Mouse (Mus musculus) naive thymus-derived CD4-positive, alpha-beta T cell, adult 2 months (primary cell): ENCODE results near the gene Traf6.
"Not testable (repeated sequence)": the region's sequence is repeated elsewhere in the genome, so short reads cannot be mapped to it uniquely, and the experiment has no call there.

ENCODE experiments used
- DNase-seq: peaks from one replicate; pipeline ENCODE4 v3.0.0-alpha.2; 2011; ENCODE audit warnings: low read depth

Traf6 gene

DNA sequence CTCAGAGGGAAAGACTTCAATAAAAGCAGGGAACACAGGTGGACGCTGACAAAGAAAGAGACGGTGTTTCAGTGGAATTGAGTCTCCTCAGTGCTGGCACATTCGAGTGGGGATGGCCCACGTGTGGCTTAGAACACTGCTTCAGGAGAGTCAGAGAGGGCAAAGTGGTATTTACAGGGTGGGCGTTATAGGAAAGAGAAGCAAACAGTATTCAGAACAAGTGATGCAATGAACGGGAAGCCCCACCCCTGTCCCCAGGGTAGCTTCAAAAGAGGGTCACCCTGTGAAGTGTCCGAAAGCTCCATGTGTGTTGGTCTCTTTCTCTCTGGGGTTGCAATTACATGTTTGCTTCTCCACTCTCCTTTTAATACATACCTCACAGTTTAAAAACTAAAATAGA lies 17.4 kb downstream of the Traf6 start:
- DNase-seq: no peak

DNA sequence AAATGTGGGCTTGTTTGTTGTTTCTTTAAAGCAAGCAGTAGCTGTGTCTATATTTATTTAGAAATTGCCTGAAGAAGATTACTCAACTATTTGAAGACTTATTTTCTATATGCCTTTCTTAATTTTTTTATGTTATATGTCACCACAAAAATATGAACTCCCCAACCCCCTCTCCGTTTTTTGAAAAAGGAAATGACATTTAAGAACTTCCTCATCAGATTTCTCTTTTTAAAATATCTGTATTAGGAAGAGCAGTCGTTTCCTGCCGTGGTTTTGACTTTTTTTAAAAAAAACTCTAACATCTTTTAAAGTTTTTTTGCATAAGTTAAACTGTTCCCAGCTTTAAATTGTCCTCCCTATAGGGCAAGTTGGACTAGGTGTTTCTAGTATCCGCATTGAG lies 21.1 kb downstream of the Traf6 start:
- DNase-seq: no peak

DNA sequence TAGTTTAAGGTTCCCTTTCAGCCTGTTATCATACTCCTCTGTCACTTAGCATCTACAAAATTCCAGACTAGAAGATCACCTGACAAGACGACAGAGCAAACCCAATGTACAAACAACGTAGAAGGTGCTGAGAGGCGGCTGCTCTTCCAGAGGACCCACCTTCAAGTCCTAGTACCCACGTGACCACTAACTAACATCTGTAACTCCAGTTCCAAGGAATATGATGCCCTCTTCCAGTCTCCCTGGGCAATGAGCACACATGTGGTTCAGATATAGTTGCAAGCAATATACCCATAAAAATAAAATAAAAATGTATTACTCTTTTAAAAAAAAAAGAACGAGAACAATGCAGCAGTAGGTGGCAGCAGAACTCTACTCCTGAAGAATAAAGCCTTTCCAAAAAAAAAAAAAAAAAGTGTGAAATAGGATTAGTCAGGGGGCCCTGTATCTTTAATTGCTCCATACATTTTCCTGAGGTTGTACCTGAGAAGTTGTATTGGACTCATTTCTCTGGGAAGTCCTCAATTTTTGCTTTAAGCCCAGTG lies 27.8 kb downstream of the Traf6 start:
- no peak for DNase-seq

DNA sequence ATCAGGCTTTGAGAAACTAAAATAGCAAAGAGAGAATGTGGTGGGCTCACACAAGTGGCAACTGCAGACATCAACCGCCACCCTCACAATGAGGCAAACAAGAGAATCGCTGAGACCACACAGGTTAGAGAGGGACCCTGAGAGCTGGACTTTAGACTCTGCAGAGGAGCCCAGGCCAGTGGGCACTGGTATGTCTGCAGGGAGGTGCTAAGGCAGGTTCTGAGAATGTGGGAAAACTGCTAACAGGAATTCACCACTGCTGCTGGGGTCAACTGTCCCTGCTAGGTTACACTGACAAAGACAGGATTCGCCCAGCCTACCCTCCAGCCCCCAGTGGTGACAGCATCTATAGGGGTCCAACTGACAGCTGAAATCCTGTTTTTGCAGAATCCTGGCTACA lies 33.4 kb downstream of the Traf6 start:
- DNase-seq: no peak

DNA sequence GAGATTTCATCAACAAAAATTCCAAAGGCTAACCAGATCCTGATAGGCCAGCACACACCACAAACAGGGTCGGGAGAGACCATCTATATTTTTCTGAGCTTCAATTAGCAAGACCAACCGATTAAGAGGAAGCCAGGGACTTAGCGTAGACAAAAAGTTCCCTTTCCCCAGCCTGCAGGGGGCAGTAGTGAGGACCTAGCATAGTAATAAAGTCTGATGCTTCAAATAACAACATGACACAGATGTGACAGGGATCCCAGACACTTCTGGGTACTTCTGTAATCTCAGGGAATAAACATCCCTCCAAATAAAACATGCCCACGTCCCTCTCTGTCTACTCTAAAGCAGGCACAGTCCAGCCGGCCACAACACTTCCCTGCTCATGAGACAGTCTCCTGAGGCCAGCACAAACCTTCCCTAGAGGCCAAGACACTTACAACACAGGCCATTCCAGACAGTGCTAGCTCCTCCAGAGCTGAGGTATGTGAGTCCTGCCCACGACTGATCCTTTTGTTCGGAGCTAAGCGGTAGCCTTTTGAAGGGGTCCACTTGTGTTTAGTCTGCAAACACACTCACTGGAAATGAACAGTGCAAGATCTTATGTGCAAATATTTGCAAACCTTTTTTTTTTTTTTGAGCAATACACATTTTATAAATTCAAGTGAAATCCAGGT lies 37.6 kb downstream of the Traf6 start:
- DNase-seq: peak; percentile 51

DNA sequence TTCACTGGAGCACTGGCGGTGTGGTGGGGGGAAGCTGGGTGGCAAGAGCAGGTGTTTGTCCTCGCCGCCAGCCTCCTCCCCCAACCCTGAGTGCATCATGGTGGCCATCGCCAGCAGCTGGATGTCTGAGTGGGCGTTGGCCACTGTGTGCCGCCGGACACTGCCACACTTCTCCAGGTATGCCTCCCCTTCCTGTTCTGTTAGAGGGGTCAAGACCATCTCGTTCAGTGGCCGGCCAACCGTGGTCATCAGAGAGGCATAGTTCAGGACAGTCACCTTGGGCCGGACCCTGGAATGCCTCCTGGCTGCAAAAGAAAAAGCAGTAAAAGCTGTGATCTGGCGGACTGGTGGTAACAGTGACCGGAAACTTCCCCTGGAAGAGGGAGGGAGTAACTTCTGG lies 38.9 kb downstream of the Traf6 start:
- no peak for DNase-seq

DNA sequence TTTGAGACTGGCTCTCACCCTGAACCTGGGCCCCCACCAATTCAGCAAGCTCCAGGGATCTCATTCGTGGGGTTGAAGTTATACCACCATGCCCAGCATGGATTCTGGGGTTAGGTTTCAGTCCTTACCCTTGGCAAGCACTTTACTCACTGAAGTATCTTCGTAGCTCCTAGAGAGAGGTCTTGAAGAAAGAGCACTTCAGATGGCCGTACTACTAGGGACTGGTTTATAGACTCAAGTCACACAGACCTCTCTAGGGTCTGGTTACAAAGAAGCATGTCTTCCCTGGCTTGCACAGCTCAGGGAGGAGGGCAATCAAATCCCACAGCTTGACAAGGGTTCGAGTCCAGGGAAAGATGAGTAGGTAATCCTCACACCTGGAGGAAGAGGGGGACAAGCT lies 43.6 kb downstream of the Traf6 start:
- no peak for DNase-seq

DNA sequence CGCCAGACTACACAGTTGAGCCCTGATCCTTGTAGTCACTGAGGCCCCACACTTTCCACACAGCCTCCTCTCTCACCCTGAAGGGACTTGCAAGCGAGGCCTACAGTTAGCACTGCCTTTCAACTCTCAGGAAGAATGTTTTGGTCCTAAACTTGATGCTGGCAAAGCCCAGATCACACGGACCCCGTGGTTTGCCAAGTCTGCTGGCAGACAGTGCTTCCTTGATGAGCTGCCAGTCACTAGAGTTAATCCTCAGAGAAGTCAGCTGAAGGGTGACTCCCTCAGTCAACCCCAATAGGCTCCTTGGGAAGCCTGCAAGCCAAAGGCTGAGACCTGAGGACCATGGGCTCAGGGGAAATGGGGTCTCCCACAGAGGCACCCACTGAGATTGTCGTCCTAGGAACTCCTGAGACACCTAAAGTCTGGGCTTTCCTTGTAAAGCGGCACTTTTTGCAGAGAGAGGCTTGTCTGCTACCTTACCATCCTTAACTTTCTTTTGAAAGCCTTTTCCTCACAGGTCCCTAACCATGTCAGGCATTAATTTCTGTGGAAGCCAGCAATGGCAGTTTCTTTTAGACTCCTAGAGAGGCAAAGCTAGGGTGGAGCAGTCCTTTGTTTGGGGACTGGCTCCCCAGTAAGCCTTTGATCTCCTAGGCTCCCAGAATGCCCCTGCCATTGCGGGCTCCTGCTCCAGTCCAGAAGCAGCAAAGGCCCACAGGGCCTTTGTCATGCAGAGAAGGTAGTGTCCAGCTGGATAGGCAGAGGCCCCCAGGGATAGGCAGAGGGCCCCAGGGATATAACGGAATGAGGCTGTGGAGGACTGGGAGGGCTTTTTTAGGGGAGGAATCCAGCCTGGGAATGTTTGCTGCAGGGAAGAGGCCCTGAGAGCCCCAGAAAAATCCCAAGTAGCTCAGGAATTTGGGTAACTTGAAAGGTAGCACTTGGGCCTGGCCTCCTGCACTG lies 44.4 kb downstream of the Traf6 start:
- DNase-seq: no peak

DNA sequence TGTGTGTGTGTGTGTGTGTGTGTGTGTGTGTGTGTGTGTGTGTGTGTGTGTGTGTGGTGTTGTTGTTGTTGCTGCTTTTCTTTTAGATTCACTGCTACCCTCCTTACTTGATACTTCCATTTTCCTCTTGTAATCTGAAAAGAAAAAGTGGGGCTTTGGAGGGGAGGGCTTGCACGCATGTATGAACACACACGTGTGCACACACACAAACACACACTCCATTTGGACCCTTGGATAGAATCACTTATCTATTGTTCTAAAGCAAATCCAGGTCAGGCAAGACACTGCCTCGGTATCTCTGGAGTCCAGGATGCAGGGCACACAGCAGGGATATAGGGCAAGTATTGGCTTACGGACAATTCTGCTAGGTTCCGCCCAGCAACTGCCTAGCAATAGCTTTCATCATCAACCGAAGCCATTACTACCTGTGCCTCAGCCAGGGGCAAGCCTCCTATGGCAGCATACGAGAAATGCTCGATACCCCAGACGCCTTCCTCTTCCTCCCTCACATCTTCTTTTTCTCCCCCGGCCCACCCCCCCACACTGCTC lies 45.2 kb downstream of the Traf6 start:
- no peak for DNase-seq

DNA sequence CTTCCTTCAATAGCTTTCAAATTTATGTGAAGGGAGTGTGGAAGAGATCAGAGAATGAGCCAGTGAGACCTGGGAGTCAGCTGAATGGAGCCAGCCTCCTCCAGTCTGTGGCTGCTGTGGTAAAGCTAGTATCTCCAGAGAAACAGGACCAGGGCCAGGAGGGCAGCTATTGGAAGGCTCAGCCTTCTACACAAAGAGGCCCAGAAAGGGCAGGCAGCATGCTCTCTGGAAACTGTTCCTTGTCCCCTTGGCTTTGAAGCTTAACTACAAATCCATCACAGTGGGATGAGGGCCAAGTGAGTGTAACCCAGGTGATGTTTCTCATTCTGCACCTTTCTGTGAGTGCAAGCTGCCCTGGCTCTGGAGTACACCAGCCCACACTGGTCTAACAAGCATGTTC lies 49.6 kb downstream of the Traf6 start:
- no peak for DNase-seq

DNA sequence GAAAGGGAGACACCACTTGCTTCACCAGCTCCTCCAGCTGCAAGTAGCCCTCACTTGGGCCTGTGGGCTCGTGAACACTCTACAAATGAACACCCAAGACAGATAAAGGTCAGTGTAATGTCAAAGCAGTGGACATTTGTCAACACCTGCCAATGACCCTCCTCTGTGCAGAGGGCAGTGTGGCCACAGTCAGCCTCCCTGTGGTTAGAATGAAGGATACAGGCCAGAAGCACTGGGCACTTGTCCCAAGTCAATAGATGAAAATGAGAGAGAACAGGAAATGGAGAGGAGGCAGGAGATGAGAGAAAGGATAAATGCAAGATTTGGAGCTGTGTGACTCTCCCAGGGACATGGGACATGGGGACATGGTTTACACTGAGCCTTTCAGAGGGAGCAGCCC lies 51.2 kb downstream of the Traf6 start:
- DNase-seq: no peak

DNA sequence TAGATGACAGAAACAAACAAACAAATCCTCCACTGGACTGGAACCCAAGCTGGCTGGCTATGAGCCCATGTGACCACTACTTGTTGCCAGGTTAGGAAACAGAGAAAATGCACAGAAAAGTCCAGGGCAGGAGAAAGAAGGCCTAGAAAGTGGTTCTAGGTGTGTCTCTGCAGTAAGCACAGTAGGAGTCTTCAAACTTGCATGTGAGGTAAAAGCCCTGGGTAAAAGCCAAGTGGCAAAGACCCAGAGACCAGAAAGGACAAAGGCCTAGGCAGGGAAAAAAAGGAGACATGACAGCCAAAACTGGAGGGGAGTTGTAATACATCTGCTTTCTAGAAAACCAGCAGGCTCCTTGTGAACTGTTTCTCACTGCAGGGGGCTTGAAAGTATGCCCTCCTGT lies 52.7 kb downstream of the Traf6 start:
- no peak for DNase-seq

DNA sequence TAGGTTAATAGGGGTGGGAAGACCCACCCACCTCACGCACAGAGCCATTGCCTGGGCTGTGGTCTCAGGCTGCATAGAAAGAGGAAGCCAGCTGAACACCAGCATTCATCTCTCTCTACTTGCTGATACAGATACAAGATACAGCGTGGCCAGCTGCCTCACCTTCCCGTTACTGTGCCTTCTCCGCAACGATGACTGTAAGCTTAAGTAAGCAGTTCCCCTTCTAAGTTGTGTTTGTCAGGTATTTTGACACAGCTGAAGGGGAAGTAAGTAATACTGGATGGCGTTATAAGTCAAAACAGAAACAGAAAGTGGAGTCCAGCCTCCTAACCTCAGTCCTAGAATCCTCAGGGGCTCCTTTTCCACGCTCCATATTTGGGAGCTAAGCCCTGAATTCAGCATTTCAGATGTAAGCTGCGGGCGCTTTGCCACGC lies 54.6 kb downstream of the Traf6 start:
- DNase-seq: peak; percentile 16

DNA sequence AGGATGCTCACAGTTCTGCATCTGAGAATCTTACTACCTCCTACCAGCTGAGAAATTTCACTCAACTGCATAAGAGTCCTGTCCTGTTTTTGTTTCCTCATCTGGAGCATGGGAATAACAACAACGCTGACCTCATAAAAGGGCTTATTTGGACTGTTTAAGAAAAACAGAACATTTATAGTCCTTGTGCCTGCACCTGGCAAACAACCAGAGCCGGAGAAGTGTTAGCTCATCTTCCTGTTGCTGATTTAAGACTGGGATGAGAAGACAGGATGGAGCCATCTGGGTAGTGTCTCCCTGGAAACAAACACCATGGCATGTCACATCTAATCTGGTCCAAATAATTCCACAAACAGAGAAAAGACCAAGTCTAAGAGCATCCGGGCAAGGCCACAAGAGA lies 55.3 kb downstream of the Traf6 start:
- no peak for DNase-seq

DNA sequence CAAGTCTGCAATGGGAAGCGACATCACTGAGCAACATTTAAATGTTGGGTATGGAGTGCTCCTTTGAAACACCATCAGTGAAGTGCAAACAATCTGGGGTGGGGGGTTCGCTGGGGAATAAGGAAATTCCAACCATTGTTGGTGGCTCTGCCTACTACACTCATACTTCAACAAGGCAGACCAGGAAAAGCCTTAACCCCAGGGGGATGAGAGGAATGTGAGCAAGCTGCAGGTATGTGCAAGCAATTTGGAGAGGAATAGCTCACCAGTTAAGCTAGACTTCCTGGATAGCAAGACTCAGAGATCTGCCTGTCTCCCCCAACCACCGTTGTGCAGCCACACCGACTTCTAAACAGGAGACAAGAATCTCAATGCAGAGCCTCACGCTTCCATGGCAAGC lies 61.7 kb downstream of the Traf6 start:
- DNase-seq: no peak

DNA sequence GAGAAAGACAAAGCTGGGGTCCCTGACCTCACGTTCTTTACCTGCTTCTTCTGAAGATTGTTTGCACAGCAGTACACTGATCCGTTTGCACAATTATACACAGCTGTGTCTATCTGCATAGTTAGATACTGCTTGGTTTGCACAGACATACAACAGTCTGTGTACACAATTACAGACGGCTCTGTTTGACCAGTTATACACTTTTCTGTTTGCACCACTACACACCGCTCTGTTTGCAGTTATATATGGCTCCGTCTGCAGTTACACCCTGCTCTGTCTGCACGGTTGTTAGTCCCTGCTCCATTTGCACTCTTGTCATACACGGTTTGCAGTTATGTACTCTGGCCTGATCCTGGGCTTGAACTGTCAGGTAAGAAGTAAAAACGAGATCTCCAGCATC lies 63.4 kb downstream of the Traf6 start:
- no peak for DNase-seq

DNA sequence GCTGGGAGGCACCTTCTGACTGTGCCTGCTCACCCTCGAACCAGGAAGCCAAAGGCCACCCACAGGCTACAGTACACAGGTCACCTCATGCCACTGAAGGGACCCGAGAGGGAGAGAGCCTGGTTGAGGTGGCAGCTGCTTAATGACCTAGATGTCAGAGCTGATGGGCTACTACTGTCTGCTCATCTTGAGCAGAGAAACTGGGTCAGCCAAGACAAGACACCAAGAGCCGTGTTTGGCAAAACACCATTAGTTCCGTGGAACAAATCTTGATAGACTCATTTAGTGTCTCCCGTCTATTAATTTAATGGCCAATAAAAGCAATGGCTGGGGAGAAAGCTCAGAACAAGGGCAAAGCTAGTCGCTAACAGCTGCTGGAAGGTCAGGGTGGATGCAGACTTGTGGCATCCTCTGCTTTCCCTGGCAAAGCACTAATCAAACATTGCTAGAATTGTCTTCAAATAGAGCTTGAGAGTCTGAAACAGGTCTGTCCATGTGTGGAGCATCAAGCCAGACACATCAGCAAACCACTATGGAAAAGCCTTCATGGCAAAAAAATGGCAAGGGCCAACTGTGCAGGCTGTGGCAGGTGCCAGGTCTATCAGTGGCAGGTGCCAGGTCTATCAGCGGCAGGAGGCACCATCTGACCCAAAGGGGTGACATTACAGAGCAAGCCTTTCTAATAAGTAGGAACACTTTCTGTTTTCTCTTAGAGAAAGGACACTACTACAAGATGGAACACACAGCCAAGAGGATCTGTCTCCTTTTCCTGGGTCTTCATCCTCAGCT lies 64.0 kb downstream of the Traf6 start:
- no peak for DNase-seq

DNA sequence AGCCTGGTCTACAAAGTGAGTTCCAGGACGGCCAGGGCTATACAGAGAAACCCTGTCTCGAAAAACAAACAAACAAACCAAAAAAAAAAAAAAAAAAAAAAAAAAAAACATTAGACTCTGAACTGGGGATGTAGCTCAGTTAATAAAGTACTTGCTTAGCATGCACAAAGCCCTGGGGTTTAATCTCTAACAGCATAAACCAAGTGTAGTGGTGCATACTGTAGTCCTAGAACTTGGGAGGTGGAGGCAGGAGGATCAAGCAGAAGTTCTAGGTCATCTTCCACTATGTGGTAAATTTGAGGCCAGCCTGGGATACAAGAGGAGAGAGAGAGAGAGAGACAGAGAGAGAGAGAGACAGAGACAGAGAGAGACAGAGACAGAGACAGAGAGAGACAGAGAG lies 67.4 kb downstream of the Traf6 start:
- DNase-seq: not testable (repeated sequence)

DNA sequence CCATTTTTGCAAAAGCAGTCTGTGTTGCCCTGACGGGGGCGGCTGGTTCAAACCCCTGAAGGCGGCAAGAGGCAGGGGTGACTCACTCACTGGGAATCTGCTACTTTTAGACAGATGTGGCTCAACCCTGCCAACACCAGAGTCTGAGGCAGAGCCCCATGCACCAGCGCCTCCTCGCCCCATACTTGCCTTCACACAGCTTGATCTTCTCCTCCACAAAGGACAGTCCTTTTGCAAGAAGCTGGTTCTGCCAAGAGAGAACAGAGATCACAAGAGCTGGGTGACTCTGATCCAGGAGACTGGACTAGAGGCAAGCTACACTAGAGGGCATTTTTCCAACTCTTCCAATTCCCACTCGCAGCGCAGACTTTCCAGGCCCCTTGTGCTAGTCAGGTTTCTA lies 68.3 kb downstream of the Traf6 start:
- DNase-seq: no peak
